Mouse (Mus musculus): ENCODE measurements around the gene Fgd5.
"Not testable (repeated sequence)": the region's sequence is repeated elsewhere in the genome, so short reads cannot be mapped to it uniquely, and the experiment has no call there.

Fgd5 gene

GRCm38 (mm10) chr6:92065721-92066496 is 87.2 kb downstream of the Fgd5 start:
- DNase-seq (ENCODE audit: low spot score in 2 of 2) = peak in 1 of 2 experiments; percentile 31

GRCm38 (mm10) chr6:92067146-92067790 is 88.6 kb downstream of the Fgd5 start:
- peak; percentile 39 to 59 for DNase-seq (ENCODE audit: low spot score in 2 of 2)

- no peak for DNase-seq (ENCODE audit: low spot score in 2 of 2)
Observed at GRCm38 (mm10) chr6:92071121-92071839, 92.6 kb downstream of the Fgd5 start.

- no peak for DNase-seq (ENCODE audit: low spot score in 2 of 2)
Observed at GRCm38 (mm10) chr6:92080730-92081129, 102.1 kb downstream of the Fgd5 start.

GRCm38 (mm10) chr6:92082756-92083155 is 104.1 kb downstream of the Fgd5 start:
- no peak for DNase-seq (ENCODE audit: low spot score in 2 of 2)

- DNase-seq (ENCODE audit: low spot score in 2 of 2) = no peak
Observed at GRCm38 (mm10) chr6:92084932-92085331, 106.3 kb downstream of the Fgd5 start.

- not testable (repeated sequence) for DNase-seq (ENCODE audit: low spot score in 2 of 2)
Observed at GRCm38 (mm10) chr6:92089141-92089540, 110.5 kb downstream of the Fgd5 start.

- no peak for DNase-seq (ENCODE audit: low spot score in 2 of 2)
Observed at GRCm38 (mm10) chr6:92089982-92090381, 111.3 kb downstream of the Fgd5 start.

GRCm38 (mm10) chr6:92090497-92090896 is 111.8 kb downstream of the Fgd5 start:
- no peak for DNase-seq (ENCODE audit: low spot score in 2 of 2)

GRCm38 (mm10) chr6:92091130-92091591 is 112.5 kb downstream of the Fgd5 start, which contains the start of gene Nr2c2:
Gene Nr2c2, plus strand, starts transcription at chr6:92091390.
- peak; percentile 75 to 76 for DNase-seq (ENCODE audit: low spot score in 2 of 2)

GRCm38 (mm10) chr6:92091767-92092489 is 113.2 kb downstream of the Fgd5 start:
- DNase-seq (ENCODE audit: low spot score in 2 of 2) = peak; percentile 99 to 100

GRCm38 (mm10) chr6:92092737-92093136 is 114.1 kb downstream of the Fgd5 start:
- DNase-seq (ENCODE audit: low spot score in 2 of 2) = no peak

- no peak for DNase-seq (ENCODE audit: low spot score in 2 of 2)
Observed at GRCm38 (mm10) chr6:92093869-92094268, 115.2 kb downstream of the Fgd5 start.

- no peak for DNase-seq (ENCODE audit: low spot score in 2 of 2)
Observed at GRCm38 (mm10) chr6:92100679-92101360, 122.1 kb downstream of the Fgd5 start.

GRCm38 (mm10) chr6:92124547-92124946 is 145.9 kb downstream of the Fgd5 start:
- no peak for DNase-seq (ENCODE audit: low spot score in 2 of 2)
